8 mouse cellular contexts compared by ENCODE assay signal in the genomic region with DNA sequence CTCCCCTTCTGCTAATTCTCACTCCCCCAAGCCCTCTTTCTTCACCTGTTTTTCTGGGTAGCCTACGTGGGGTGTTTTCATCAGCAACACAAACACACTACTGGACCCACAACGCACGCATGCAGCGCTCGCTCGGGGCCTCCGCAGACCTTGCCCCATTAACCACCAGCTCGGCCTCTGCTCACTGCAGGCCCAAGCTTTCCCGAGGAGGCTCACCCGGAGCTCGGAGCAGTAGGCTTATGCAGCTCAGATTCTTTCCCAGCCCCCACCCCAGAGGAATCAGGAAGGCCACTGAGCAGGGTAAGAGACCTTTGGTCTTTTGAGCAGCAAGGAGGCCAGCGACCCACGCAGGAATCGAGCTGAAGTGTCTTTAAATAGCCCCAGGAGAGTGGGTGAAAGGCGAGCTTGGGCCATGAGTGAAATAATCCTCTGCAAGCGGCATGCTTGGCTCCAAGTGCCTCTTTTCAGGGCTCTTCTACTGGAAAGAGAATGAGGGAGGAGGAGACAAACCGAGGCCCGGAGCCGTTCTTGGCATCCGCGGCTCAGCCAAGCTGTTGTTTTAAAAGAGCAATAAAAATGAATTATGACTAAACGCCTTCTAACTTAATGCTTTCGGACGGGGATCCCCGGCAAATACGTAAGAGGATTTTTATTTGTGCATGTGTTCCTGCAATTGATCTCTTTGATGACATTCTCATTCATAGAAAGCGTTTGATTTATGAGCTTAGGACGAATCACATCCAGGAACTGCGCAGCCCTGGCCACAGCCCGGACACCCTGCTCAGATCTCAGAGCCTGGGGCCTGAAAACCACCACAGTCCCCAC. TPM values are rescaled to one million over a fixed set of nuclear protein-coding genes. Genes with fewer than 3 reads are reported as not detected.
DNase-seq lines count a peak whose midpoint lies in the region; ATAC-seq lines count a peak whose summit lies in the region.

No protein-coding gene starts in this region.

- WGBS in heart, embryonic 14.5 days = 11% methylated on average over 30 of the region's 30 CpGs
- under 1% methylated on average over 30 of the region's 30 CpGs for WGBS in neural tube, embryonic 11.5 days
- under 1% methylated on average over 30 of the region's 30 CpGs for WGBS in forebrain, embryonic 12.5 days

- peak overlapping the region; percentile 44 for H3K4me2 ChIP-seq in heart, embryonic 14.5 days (ENCODE audit: low read length)
- H3K4me2 ChIP-seq in neural tube, embryonic 11.5 days (ENCODE audit: low read depth) = peak overlapping the region; percentile 78
- H3K4me2 ChIP-seq in forebrain, embryonic 12.5 days = no peak overlapping the region

- H3K9me3 ChIP-seq in heart, embryonic 14.5 days (ENCODE audit: control insufficient read depth, low read length) = no peaks in the 10 kb centered on the region
- no peaks in the 10 kb centered on the region for H3K9me3 ChIP-seq in neural tube, embryonic 11.5 days (ENCODE audit: control insufficient read depth, low read length)
- H3K9me3 ChIP-seq in forebrain, embryonic 12.5 days = no peaks in the 10 kb centered on the region

- H3K27me3 ChIP-seq in heart, embryonic 14.5 days (ENCODE audit: control insufficient read depth, insufficient read depth, low read length) = peaks cover 100% of the 10 kb centered on the region
- no peaks in the 10 kb centered on the region for H3K27me3 ChIP-seq in neural tube, embryonic 11.5 days (ENCODE audit: control insufficient read depth, insufficient read depth, low read length)
- H3K27me3 ChIP-seq in forebrain, embryonic 12.5 days = peaks cover 97% of the 10 kb centered on the region

- H3K27ac ChIP-seq in heart, embryonic 14.5 days (replicated peaks in 1 of 2; ENCODE audit: control insufficient read depth in 1 of 2, insufficient read depth in 1 of 2, low read depth in 2 of 2, low read length in 2 of 2) = 0 out of 4 replicates have a peak overlapping the region, but pooled peaks of 1 of the 2 experiments have one; percentile 28
- peak overlapping the region; percentile 99 for H3K27ac ChIP-seq in neural tube, embryonic 11.5 days (ENCODE audit: low read depth, low read length)
- H3K27ac ChIP-seq in forebrain, embryonic 12.5 days = no peak overlapping the region

- H3K4me1 ChIP-seq in heart, embryonic 14.5 days (ENCODE audit: control insufficient read depth in 2 of 2, insufficient read depth in 2 of 2, low read length in 2 of 2) = peaks cover 4 to 15% of the 10 kb centered on the region in 2 experiments; a peak in 3 of 4 replicates
- H3K4me1 ChIP-seq in neural tube, embryonic 11.5 days (ENCODE audit: control insufficient read depth, insufficient read depth, low read length) = peaks cover 35% of the 10 kb centered on the region
- H3K4me1 ChIP-seq in forebrain, embryonic 12.5 days = peaks cover 16% of the 10 kb centered on the region

- ATAC-seq in heart, embryonic 14.5 days (ENCODE audit: insufficient number of reproducible peaks, insufficient read depth, low FRiP score, low read depth) = no peak
- peak; percentile 43; the same call in 1 of the 2 replicates for ATAC-seq in neural tube, embryonic 11.5 days (ENCODE audit: insufficient read depth, low FRiP score, low TSS enrichment)
- no peak for ATAC-seq in forebrain, embryonic 12.5 days (ENCODE audit: low FRiP score)

- peak overlapping the region; percentile 12 to 67; a peak in 3 of 4 replicates for H3K4me3 ChIP-seq in heart, embryonic 14.5 days (ENCODE audit: control insufficient read depth in 1 of 2, insufficient read depth in 1 of 2, low read depth in 1 of 2, low read length in 2 of 2)
- peak overlapping the region; percentile 91 for H3K4me3 ChIP-seq in neural tube, embryonic 11.5 days (ENCODE audit: low read depth, low read length)
- no peak overlapping the region for H3K4me3 ChIP-seq in forebrain, embryonic 12.5 days (replicated peaks)

- H3K9ac ChIP-seq in heart, embryonic 14.5 days (ENCODE audit: low read length) = peak overlapping the region; percentile 52; the same call in 1 of the 2 replicates
- peak overlapping the region; percentile 96 for H3K9ac ChIP-seq in neural tube, embryonic 11.5 days (ENCODE audit: low read length)
- H3K9ac ChIP-seq in forebrain, embryonic 12.5 days = no peak overlapping the region

- DNase-seq in ovary, adult 18-20 months (ENCODE audit: low spot score) = peak; percentile 40
- DNase-seq in ovary, postnatal 10 days (ENCODE audit: low spot score) = no peak
- peak; percentile 75 to 90 for DNase-seq in kidney, postnatal 25 days
- DNase-seq in neural tube, embryonic 11.5 days (ENCODE audit: low spot score) = peak; percentile 83
- no peak for DNase-seq in cerebellum, adult 9-10 months
- DNase-seq in thymus, postnatal 36 days = no peak

- H3K36me3 ChIP-seq in heart, embryonic 14.5 days (ENCODE audit: control insufficient read depth, insufficient read depth, low read length) = no peaks in the 10 kb centered on the region
- H3K36me3 ChIP-seq in neural tube, embryonic 11.5 days (ENCODE audit: control insufficient read depth, insufficient read depth, low read length) = no peaks in the 10 kb centered on the region; the same call in 1 of the 2 replicates
- no peaks in the 10 kb centered on the region for H3K36me3 ChIP-seq in forebrain, embryonic 12.5 days (replicated peaks)

RNA-seq across cellular contexts. Expression of gene Hoxa1, which starts 2.6 kb away (rescaled TPM):
- 0.75 and 0.82 TPM in 2 replicates for polyA plus RNA-seq in heart, embryonic 14.5 days (2014; fragmentation: Nextera tagmentation; extraction: Ambion mirVana)
- 8.0 and 9.3 TPM in 2 replicates for polyA plus RNA-seq in neural tube, embryonic 11.5 days (2014; fragmentation: Nextera tagmentation; extraction: Ambion mirVana)
- polyA plus RNA-seq in forebrain, embryonic 12.5 days (2016; fragmentation: Nextera tagmentation; extraction: Ambion mirVana) = 0.19 and 0.31 TPM in 2 replicates

RNA-seq across cellular contexts. Expression of gene Hoxa2, which starts 3.9 kb away (rescaled TPM):
- 0.51 and 0.66 TPM in 2 replicates for polyA plus RNA-seq in heart, embryonic 14.5 days (2014; fragmentation: Nextera tagmentation; extraction: Ambion mirVana)
- 36.0 and 37.5 TPM in 2 replicates for polyA plus RNA-seq in neural tube, embryonic 11.5 days (2014; fragmentation: Nextera tagmentation; extraction: Ambion mirVana)
- polyA plus RNA-seq in forebrain, embryonic 12.5 days (2016; fragmentation: Nextera tagmentation; extraction: Ambion mirVana) = not detected in 2 replicates

RNA-seq across cellular contexts. Expression of gene 5730596B20Rik, which starts 16.6 kb away (rescaled TPM):
- not detected in 2 replicates for polyA plus RNA-seq in heart, embryonic 14.5 days (2014; fragmentation: Nextera tagmentation; extraction: Ambion mirVana)
- 4.1 and 4.5 TPM in 2 replicates for polyA plus RNA-seq in neural tube, embryonic 11.5 days (2014; fragmentation: Nextera tagmentation; extraction: Ambion mirVana)
- not detected in 2 replicates for polyA plus RNA-seq in forebrain, embryonic 12.5 days (2016; fragmentation: Nextera tagmentation; extraction: Ambion mirVana)

RNA-seq across cellular contexts. Expression of gene Hoxa4, which starts 30.8 kb away (rescaled TPM):
- polyA plus RNA-seq in heart, embryonic 14.5 days (2014; fragmentation: Nextera tagmentation; extraction: Ambion mirVana) = 0.32 and 0.36 TPM in 2 replicates
- 10.2 and 11.7 TPM in 2 replicates for polyA plus RNA-seq in neural tube, embryonic 11.5 days (2014; fragmentation: Nextera tagmentation; extraction: Ambion mirVana)
- not detected in 2 replicates for polyA plus RNA-seq in forebrain, embryonic 12.5 days (2016; fragmentation: Nextera tagmentation; extraction: Ambion mirVana)

RNA-seq across cellular contexts. Expression of gene Hoxa5, which starts 43.7 kb away (rescaled TPM):
- polyA plus RNA-seq in heart, embryonic 14.5 days (2014; fragmentation: Nextera tagmentation; extraction: Ambion mirVana) = 0.31 and 1.3 TPM in 2 replicates
- polyA plus RNA-seq in neural tube, embryonic 11.5 days (2014; fragmentation: Nextera tagmentation; extraction: Ambion mirVana) = 53.4 and 56.5 TPM in 2 replicates
- not detected in 2 replicates for polyA plus RNA-seq in forebrain, embryonic 12.5 days (2016; fragmentation: Nextera tagmentation; extraction: Ambion mirVana)

Comparison
In these comparisons a context has a peak if more than half of its experiments do, and no peak if none do; other contexts are left out.
1. DNase-seq: peak in ovary, adult 18-20 months (single experiment), kidney, postnatal 25 days (2 of 2) and neural tube, embryonic 11.5 days (single experiment); none in ovary, postnatal 10 days (single experiment), cerebellum, adult 9-10 months (single experiment) and thymus, postnatal 36 days (0 of 2).
2. RNA of gene Hoxa2, which starts 3.9 kb away (polyA plus RNA-seq): 36.0 to 37.5 TPM in neural tube, embryonic 11.5 days; 0.51 to 0.66 TPM in heart, embryonic 14.5 days and not detected in forebrain, embryonic 12.5 days; every median in the first group is over 10 times any median in the second.